Mouse (Mus musculus): ENCODE data around the gene Arhgap33. TPM values are rescaled to one million over a fixed set of nuclear protein-coding genes. Genes with fewer than 3 reads are reported as not detected.
"Not testable (repeated sequence)": the region's sequence is repeated elsewhere in the genome, so short reads cannot be mapped to it uniquely, and the experiment has no call there.

The Arhgap33 gene
- total RNA-seq, 2 experiments from 2014 or later, result 0.74 to 1.1 TPM

- DNase-seq, result peak; percentile 70
Measured at GRCm38 (mm10) chr7:30553021-30553589, 18.2 kb upstream of the Arhgap33 start.

GRCm38 (mm10) chr7:30552102-30553020 is 17.5 kb upstream of the Arhgap33 start, which contains the start of the genes Hspb6 and Proser3:
Gene Hspb6 (plus strand): TSS chr7:30552178.
Gene Proser3 (minus strand): TSS chr7:30552299.
- peak; percentile 96 for DNase-seq

DNA sequence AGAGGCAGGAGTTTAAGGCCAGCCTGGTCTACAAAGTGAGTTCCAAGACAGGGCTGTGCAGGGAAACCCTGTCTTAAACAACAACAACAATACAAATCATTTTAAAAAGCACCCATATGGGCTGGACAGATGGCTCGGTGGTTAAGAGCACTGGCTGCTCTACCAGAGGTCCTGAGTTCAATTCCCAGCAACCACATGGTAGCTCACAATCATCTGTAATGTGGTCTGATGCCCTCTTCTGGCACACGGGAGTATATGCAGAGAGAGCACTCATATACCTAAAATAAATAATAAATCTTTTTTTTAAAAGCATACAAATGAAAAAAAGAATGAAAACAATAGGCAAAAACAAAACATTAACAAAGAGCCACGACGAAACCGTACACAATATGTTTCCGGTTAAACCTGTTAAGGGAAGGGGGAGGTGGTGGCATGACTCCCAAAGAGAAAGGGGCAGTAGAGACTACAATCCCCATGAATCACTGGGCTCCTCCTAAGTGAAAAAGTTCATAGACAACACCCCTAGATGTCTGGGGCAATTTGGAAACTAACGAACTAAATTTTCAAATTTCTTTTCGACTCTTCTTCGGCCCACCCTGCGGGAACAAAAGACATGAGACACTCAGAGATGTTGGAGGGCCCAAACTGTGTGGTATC is 16.7 kb upstream of the Arhgap33 start:
- no peak for DNase-seq

DNA sequence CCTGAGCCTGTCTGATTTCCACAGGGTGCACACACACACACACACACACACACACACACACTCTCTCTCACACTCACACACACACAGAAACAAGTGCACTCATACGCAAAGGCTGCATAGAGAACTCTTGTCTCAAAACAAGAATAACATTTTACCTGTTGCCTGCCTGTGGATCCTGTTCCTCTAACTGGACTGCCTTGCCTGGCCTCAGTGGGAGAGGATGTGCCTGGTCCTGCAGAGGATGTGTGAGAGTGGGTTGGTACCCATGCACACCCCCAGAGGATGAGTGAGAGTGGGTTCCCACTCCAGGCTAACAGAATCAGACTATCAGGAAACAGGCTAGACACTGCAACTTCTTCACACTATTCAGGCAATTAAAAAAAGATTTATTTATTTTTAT is 15.7 kb upstream of the Arhgap33 start:
- DNase-seq, result no peak

DNA sequence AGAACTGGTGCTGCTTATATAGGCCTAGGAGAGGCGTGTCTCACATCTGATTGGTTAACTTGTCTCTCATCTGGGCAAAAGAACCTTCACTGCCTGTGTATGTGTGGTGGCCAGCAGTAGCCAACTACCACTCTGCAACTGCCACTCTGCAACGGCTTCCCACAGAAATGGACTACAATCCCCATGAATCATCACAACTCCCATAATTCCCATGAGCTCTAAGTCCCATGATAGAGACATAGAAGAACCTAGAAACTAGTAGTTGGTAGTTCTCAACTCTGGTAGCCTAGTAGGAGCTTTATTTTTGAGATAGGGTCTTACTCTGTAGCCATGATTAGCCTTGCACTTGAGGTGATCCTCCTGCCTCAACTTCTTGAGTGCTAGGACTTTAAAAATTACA is 15.0 kb upstream of the Arhgap33 start:
- no peak for DNase-seq

DNA sequence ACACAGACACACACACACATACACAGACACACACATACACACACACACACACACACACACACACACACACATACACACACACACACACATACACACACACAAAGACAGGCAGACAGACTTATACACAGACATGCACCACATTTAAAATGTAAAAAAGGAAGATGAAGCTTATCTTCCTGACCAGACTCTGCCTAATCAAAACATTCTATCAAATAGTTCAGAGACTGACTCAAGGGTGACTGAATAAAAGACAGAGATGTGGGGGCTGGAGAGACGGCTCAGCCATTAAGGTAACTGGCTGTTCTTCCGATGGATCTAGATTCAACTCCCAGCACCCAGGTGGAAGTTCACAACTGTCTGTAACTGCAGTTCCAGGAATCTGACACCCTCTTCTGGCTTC is 9.5 kb upstream of the Arhgap33 start:
- no peak for DNase-seq

- no peak for DNase-seq
Measured at GRCm38 (mm10) chr7:30540572-30540971, 5.7 kb upstream of the Arhgap33 start.

- DNase-seq, result no peak
Measured at GRCm38 (mm10) chr7:30533941-30534632, 773 bp downstream of the Arhgap33 start.

DNA sequence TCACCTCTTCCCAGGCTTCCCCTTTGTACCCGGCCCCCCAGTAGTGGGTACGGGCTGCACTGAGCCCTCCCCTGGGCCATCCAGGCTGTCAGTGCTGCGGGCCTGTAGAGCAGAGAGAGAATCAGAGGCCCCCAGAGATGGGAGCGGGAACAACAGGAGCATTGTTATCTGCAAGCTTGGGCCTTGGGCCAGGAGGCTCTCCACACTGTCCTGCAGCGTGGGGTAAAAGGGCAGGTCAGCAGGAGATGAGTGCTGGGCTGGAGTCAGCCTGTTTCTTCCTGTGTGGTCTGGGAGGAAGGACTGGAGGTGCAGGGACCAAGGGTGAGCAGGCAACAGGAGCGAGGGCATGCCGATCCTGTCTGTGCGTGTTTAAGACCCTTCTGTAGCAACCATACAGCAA is 1.9 kb downstream of the Arhgap33 start:
- no peak for DNase-seq

- DNase-seq, result no peak
Measured at GRCm38 (mm10) chr7:30531291-30531815, 3.5 kb downstream of the Arhgap33 start.

DNA sequence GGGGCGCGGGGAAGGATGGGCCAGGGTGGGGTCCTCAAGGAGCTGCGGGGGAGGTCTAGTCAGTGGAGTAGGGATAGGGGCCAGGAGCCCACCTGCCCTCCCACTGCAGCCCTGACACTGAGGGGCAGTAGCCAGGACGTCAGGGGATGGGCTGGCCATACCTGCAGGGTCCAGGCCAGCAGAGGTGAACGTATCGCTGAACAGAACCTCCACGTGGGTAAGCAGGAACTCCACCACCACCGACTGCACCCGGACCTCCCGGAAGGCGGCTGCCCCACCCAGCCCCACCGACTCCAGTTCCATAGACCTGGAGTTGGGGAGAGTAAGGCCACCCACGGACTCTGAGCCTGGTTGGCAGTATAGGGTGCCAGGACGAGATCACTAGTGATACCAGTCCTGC is 7.9 kb downstream of the Arhgap33 start:
- no peak for DNase-seq

DNA sequence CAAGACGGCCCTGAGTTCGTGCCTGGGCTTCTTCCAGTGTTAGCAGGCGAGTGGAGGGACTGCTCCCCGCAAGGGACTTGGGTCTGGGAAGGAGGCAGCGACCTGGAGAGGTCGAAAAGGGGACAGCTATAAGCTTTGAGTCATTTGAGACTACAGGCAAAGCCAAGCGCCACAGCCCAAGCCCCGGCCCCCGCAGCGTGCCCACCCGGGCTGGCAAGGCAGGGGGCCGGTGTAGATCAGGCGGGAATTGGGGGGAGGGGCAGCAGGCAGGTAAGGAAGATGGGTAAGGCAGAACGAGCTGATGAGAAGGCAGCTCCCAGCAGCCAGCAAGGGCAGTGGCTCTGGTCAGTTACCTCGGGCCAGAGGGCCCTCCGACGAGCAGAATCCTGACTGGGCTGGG is 8.5 kb downstream of the Arhgap33 start:
- no peak for DNase-seq

DNA sequence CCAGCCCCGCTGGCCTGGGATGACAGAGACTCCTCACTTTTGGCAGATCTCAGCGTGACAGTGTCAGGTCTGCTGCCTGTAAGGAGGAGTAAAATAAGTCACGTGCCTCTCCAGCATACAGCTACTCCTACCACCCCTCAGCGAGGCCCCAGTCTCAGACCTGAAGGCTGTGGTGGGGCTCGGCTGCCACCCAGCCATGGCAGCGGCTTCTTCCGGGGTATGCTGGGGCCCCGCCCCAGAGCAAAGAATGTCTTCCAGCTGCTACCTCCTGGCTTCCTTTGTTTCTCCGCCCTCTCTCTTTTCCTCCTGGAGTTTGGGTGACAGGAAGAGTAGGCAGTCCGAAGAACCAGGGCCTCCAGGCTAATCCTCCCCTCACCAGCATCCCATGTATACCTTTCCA is 8.9 kb downstream of the Arhgap33 start:
- no peak for DNase-seq

DNA sequence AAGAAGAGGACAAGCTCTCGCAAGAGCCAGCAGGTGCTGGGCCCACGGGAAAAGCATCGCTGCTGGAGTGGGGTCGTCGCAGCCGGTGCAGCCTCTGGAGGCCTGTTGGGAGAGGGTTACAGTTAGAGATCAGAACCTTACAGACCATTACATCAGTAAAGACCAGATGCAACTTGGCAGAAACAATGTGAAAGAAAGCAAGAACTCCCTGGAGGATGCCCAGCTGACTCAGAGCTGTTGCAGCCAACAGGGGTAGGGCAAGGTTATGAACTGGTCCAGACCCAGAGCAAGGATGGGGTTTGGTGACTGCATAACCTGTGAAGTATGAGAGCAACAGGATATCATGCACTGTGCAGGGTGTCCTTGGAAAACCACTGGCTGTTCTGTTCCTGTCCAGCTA is 10.4 kb downstream of the Arhgap33 start:
- no peak for DNase-seq

DNA sequence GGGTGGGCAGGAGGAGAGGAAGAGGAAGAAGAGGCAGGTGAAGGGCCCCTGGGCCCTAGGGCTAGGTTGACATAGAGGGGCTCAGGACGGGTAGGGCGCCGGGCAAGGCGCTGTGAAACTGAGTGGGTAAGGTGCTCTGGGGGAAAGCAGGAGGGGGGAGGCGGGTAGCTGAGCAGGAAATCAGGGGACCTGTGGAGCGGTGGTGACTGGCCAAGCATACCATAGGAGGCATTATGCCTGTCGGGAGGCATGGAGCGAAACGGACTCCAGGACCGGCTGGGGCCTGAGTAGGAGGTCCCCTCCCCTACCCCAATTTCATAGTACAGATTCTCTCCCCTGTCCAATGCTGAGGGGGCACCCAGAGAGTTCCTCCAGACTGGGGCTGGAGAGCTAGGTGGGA is 12.0 kb downstream of the Arhgap33 start:
- no peak for DNase-seq

GRCm38 (mm10) chr7:30520856-30521255 is 14.0 kb downstream of the Arhgap33 start:
- DNase-seq, result no peak

DNA sequence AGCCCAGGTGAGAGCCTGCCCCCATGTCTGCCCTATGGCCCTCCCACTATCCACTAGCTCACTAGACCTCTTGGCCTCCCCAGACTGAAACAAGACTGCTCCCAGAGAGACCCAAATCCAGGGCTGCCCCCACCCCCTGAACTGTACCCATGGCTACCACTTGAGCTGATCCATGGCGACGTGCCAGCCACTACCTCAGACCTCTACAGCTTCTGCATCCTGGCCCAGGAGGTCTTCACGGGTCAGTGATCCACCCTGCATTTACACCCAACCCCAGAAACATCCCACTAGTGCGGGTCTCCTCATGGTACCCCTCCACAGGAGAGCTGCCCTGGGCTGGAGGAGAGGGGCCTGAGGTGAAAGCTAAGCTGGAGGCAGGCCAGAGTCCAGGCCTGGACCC is 14.5 kb downstream of the Arhgap33 start:
- DNase-seq, result no peak

GRCm38 (mm10) chr7:30518325-30518724 is 16.5 kb downstream of the Arhgap33 start:
- no peak for DNase-seq

GRCm38 (mm10) chr7:30515003-30515760 is 19.7 kb downstream of the Arhgap33 start:
- no peak for DNase-seq

DNA sequence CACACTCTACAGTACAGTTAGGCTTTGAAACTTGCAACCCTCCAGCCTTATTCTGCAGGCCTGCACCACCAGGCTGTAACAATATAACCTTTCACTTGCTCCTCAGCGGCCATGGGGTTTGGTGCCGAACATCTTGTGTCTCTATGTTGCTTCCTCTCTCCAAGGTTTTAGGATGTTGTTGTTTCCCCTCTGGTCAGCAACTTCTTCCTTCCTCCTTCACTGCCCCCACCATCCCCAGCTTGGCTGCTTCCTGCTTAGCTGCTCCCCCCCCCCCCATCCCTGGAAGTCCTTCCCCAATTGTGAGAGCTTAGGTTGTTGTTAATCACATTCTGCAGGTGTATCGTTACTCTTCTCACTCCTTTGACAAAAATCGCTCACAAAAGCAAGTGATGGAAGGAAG is 26.8 kb downstream of the Arhgap33 start:
- no peak for DNase-seq

GRCm38 (mm10) chr7:30501159-30501558 is 33.7 kb downstream of the Arhgap33 start:
- not testable (repeated sequence) for DNase-seq
